Mouse (Mus musculus): ENCODE data around the gene Rslcan18. TPM values are rescaled to one million over a fixed set of nuclear protein-coding genes. Genes with fewer than 3 reads are reported as not detected.
"Not testable (repeated sequence)": the region's sequence is repeated elsewhere in the genome, so short reads cannot be mapped to it uniquely, and the experiment has no call there.

The Rslcan18 gene
- polyA plus RNA-seq (2015; fragmentation: Nextera tagmentation; extraction: Ambion mirVana), result 0.16 and 0.39 TPM in 2 replicates

DNA sequence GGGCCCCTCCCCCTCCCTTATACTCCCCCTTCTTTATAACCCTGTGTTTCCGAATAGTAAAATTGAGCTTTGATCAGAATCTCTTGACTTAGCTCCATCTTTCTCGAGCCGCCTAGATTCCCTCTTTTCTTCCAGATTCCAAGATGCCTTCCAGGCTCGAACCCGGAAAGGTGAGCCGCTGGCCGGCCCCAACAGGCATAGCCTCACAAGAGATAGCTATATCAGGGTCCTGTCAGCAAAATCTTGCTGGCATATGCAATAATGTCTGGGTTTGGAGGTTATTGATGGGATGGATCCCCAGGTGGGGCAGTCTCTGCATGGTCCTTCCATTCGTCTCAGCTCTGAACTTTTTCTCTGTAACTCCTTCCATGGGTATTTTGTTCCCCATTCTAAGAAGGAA lies at the start of gene Rslcan18:
Rslcan18 (minus strand) TSS at position 101 of the 400 bp plus-strand sequence.
- not testable (repeated sequence) for H3K9me3 ChIP-seq; H3K4me3 ChIP-seq; H3K4me1 ChIP-seq; H3K27ac ChIP-seq; ATAC-seq (ENCODE audit: borderline replicate concordance, extremely low read depth, low FRiP score, low TSS enrichment); H3K27me3 ChIP-seq; H3K4me2 ChIP-seq; H3K9ac ChIP-seq; H3K36me3 ChIP-seq
- WGBS, result 86% methylated on average over 8 of the region's 8 CpGs

DNA sequence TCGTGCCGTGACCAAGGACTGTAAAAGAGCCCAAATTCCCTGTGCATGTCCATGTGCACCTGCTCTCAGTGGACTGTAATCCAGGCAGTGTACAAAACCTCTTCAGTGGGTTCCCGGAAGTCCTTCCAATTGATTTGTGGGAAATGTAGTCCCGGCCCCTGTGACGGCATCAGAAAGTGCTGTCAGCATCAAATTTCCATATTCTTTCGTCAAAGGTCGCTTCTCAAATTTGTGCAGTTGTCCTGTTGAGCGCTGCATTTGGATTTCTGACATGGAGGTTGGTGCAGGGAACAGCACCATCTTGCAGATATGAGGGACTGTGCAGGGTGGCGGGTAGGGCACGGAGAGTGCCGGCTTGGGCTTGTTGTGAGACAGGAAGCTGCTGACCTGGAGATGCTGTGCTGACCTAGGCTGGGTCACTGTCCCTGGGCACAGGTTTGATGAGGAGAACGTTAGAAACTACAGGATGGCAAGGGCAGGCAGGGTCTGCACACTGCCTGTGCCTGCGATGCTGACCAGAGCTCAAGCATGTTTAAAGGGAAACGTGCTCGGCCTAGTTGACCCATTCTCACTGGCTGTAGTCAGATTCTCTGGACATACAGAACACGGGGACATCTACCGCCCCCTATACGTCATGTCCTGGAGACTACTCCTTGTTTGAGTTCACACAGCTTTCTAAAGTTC lies 12.1 kb upstream of the Rslcan18 start:
- Histone ChIP-seq H3K9me3 (no peaks in the 10 kb centered on the region), H3K27ac (no peak overlapping the region), H3K4me3 (peak overlapping the region; percentile 65), H3K27me3 (no peaks in the 10 kb centered on the region), H3K36me3 (no peaks in the 10 kb centered on the region), H3K4me1 (peaks cover 4% of the 10 kb centered on the region; the same call in 1 of the 2 replicates), H3K4me2 (peak overlapping the region; percentile 71), H3K9ac (peak overlapping the region; percentile 48)
- peak; percentile 90 for ATAC-seq (ENCODE audit: borderline replicate concordance, extremely low read depth, low FRiP score, low TSS enrichment)
- WGBS, result 1% methylated on average over 18 of the region's 18 CpGs

DNA sequence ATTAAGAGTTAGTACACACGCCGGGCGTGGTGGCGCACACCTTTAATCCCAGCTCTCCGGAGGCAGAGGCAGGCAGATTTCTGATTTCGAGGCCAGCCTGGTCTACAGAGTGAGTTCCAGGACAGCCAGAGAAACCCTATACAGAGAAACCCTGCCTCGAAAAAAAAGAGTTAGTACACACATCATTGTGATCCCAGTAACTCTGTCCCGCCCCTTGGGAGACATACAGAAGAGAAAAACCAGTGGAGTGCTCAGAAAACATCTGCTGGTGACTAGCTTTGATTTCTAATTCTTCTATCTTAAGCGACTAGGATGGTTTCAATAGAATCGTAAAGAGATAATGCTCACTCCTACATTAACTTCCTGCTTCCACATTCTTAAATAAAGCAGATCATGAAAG lies 11.4 kb upstream of the Rslcan18 start:
- H3K4me1 ChIP-seq; H3K36me3 ChIP-seq; H3K9ac ChIP-seq; H3K27me3 ChIP-seq; ATAC-seq (ENCODE audit: borderline replicate concordance, extremely low read depth, low FRiP score, low TSS enrichment); H3K27ac ChIP-seq; H3K4me3 ChIP-seq; H3K9me3 ChIP-seq: not testable (repeated sequence)
- peak overlapping the region; percentile 71 for H3K4me2 ChIP-seq
- WGBS, result 76% methylated on average over 10 of the region's 10 CpGs

DNA sequence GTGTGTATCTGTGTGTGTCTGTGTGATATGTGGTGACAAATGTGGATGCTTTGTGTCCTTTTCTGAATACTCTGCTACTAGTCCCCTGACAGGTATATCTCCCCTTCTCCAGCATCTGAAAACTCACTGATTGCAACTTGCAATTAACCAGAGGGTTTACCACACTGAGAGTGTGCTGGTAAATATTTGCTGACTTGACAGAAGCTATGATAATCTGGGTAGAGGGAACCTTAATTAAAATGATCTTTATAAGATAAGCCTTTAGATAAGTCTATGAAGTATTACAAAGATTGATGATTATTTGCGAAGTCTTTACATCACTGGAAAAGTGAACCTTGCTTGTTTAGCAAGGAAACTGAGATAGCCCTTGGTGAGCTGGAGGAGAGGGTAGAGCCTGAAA lies 8.4 kb upstream of the Rslcan18 start:
- Histone ChIP-seq H3K4me1 (peaks cover 4% of the 10 kb centered on the region; the same call in 1 of the 2 replicates), H3K27me3 (no peaks in the 10 kb centered on the region), H3K9ac (no peak overlapping the region), H3K4me2 (no peak overlapping the region), H3K36me3 (no peaks in the 10 kb centered on the region), H3K27ac (no peak overlapping the region), H3K4me3 (no peak overlapping the region), H3K9me3 (no peaks in the 10 kb centered on the region)
- 80% methylated on average over 1 of the region's 1 CpGs for whole genome bisulfite sequencing
- ATAC-seq (ENCODE audit: borderline replicate concordance, extremely low read depth, low FRiP score, low TSS enrichment), result no peak

DNA sequence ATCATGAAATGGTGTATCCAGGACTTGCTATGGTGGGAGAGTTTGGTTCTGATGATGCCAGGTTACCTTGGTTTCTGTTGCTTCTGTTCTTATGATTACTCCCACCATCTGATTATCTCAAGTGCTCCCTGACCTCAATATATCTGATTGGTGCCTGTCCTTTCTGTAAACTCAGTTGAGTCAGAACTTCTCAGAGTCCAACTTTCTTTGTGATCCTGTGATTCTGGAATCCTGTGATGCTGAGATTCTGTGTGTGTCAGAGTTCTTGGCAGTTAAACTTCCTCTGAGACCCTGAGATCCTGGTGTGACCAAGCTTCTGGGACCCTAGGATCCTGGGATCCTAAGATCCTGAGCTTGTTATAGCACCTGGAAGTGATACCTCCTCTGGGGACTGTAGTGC lies 5.3 kb upstream of the Rslcan18 start, which contains the start of gene Zfp759:
Zfp759 (plus strand) TSS at position 301 of the 400 bp plus-strand sequence.
- H3K4me2 ChIP-seq; H3K27ac ChIP-seq; H3K36me3 ChIP-seq; H3K27me3 ChIP-seq; H3K9ac ChIP-seq; ATAC-seq (ENCODE audit: borderline replicate concordance, extremely low read depth, low FRiP score, low TSS enrichment); H3K4me3 ChIP-seq; H3K9me3 ChIP-seq; H3K4me1 ChIP-seq: not testable (repeated sequence)

GRCm38 (mm10) chr13:67113287-67113686 lies 2.8 kb downstream of the Rslcan18 start:
- Histone ChIP-seq H3K27ac (no peak overlapping the region), H3K9me3 (no peaks in the 10 kb centered on the region), H3K27me3 (no peaks in the 10 kb centered on the region), H3K9ac (no peak overlapping the region), H3K4me2 (no peak overlapping the region), H3K4me3 (no peak overlapping the region), H3K36me3 (no peaks in the 10 kb centered on the region), H3K4me1 (no peaks in the 10 kb centered on the region)
- WGBS, result 81% methylated on average over 2 of the region's 2 CpGs
- no peak for ATAC-seq (ENCODE audit: borderline replicate concordance, extremely low read depth, low FRiP score, low TSS enrichment)

DNA sequence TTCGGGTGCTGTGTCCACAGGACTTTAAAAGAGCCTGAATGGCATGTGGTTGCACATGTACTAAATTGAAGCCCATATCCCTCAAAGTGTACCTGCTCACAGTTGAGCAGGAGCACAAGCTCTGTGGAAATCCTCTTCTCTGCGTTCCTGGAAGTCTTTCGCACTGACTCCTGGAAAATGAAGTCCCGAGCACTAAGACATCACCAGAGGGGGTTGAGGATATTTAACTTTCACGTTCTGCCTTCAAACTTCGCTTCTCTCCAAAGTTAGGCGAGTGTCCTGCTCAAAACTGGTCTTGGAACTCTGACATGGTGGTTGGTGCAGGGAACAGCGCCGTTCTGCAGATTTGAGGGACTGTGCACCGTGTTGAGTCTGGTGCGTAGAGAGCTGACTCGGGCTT lies 4.0 kb downstream of the Rslcan18 start:
- Histone ChIP-seq H3K36me3 (no peaks in the 10 kb centered on the region), H3K4me1 (peaks cover 8% of the 10 kb centered on the region), H3K4me3 (no peak overlapping the region), H3K27me3 (no peaks in the 10 kb centered on the region), H3K4me2 (no peak overlapping the region), H3K9ac (no peak overlapping the region), H3K27ac (no peak overlapping the region), H3K9me3 (no peaks in the 10 kb centered on the region)
- 77% methylated on average over 12 of the region's 12 CpGs for WGBS
- no peak for ATAC-seq (ENCODE audit: borderline replicate concordance, extremely low read depth, low FRiP score, low TSS enrichment)

GRCm38 (mm10) chr13:67108821-67109206 lies 7.2 kb downstream of the Rslcan18 start:
- Histone ChIP-seq H3K9ac (no peak overlapping the region), H3K27ac (no peak overlapping the region)
- WGBS, result 3% methylated on average over 9 of the region's 9 CpGs

DNA sequence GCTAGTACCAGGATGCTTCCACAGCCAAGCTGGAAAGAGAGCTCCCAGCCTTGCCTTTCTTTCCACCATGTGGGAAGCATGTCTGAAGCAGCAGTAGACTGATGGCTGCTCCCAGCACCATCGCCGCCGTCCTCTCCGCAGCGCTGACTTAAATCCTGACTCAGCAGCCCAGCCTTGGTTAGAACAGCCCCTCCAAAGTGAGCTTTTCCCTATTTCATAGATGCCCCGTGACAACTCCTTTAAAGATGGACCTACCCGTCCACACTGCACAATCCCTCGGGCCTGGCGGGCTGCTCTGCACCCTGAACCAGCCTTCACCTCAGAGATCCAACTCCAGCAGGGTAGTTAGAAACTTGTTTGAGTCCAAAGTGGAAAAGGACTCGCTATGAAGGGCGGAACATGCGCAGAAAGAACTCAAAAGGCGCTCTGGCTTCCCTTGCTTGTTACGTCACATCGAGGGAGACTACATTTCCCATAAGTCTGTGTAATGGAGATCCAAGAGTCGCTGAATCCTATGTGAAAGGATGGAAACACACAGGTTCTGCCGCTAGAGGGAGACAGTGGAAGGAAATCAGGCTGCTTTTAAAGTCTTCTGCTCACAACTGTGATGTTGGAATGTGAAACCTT lies 7.8 kb downstream of the Rslcan18 start, which contains the start of gene Gm28557:
Gm28557 (minus strand) TSS at position 411 of the 627 bp plus-strand sequence.
- Histone ChIP-seq H3K27me3 (no peaks in the 10 kb centered on the region), H3K36me3 (peaks cover 9% of the 10 kb centered on the region), H3K9ac (peak within 1 kb of the TSS; percentile 76), H3K27ac (peak within 1 kb of the TSS; percentile 92), H3K4me1 (peaks cover 8% of the 10 kb centered on the region), H3K4me2 (peak within 1 kb of the TSS; percentile 77), H3K4me3 (peak within 1 kb of the TSS; percentile 70), H3K9me3 (no peaks in the 10 kb centered on the region)
- peak; percentile 98 for ATAC-seq (ENCODE audit: borderline replicate concordance, extremely low read depth, low FRiP score, low TSS enrichment)
- 0% methylated on average over 17 of the region's 17 CpGs for WGBS

More at GRCm38 (mm10) chr13:67108821-67109206, 7.2 kb downstream of the Rslcan18 start:
- Histone ChIP-seq H3K27me3 (no peaks in the 10 kb centered on the region), H3K9me3 (no peaks in the 10 kb centered on the region), H3K4me1 (peaks cover 8% of the 10 kb centered on the region), H3K4me2 (peak overlapping the region; percentile 77), H3K4me3 (peak overlapping the region; percentile 70), H3K36me3 (peaks cover 9% of the 10 kb centered on the region)
- peak; percentile 59; the same call in 1 of the 2 replicates for ATAC-seq (ENCODE audit: borderline replicate concordance, extremely low read depth, low FRiP score, low TSS enrichment)

- H3K9me3 ChIP-seq, result no peaks in the 10 kb centered on the region
- no peak for ATAC-seq (ENCODE audit: borderline replicate concordance, extremely low read depth, low FRiP score, low TSS enrichment)
- H3K36me3 ChIP-seq, result peaks cover 9% of the 10 kb centered on the region
- H3K9ac ChIP-seq, result peak overlapping the region; percentile 76
- H3K4me3 ChIP-seq, result peak overlapping the region; percentile 70
- peaks cover 8% of the 10 kb centered on the region for H3K4me1 ChIP-seq
- WGBS, result 45% methylated on average over 9 of the region's 9 CpGs
- H3K4me2 ChIP-seq, result peak overlapping the region; percentile 77
- peak overlapping the region; percentile 92 for H3K27ac ChIP-seq
- H3K27me3 ChIP-seq, result no peaks in the 10 kb centered on the region
Observed at GRCm38 (mm10) chr13:67107681-67108080, 8.4 kb downstream of the Rslcan18 start.

DNA sequence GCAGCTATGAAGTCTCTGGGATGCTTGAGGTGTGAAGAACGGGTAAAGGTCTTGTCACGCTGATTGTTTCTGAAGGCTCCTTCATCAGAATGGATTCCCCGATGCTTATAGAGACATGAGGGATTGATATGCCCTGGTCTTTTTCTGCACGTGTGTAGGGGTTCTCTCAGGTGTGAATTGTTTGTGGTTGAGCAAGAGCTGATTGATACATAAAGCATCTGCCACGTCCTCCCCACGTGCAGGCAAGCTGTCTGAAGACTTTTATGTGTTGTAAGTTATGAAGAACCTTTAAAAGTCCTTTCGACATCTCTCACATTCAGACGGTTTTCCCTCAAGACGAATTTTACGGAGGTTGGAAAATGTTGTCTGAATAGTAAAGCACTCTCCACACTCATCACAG lies 18.2 kb downstream of the Rslcan18 start, which contains the start of gene Zfp708:
Zfp708 (minus strand) TSS at position 101 of the 400 bp plus-strand sequence.
- no peak for ATAC-seq (ENCODE audit: borderline replicate concordance, extremely low read depth, low FRiP score, low TSS enrichment)
- Histone ChIP-seq H3K4me2 (no peak within 1 kb of the TSS), H3K4me1 (no peaks in the 10 kb centered on the region), H3K27ac (no peak within 1 kb of the TSS), H3K4me3 (no peak within 1 kb of the TSS), H3K9ac (no peak within 1 kb of the TSS), H3K27me3 (no peaks in the 10 kb centered on the region), H3K36me3 (no peaks in the 10 kb centered on the region; the same call in 1 of the 2 replicates), H3K9me3 (no peaks in the 10 kb centered on the region)
- 84% methylated on average over 10 of the region's 10 CpGs for WGBS

- no peaks in the 10 kb centered on the region for H3K27me3 ChIP-seq
- H3K36me3 ChIP-seq, result no peaks in the 10 kb centered on the region
- no peaks in the 10 kb centered on the region for H3K9me3 ChIP-seq
- no peak overlapping the region for H3K27ac ChIP-seq
- no peak overlapping the region for H3K9ac ChIP-seq
- no peaks in the 10 kb centered on the region for H3K4me1 ChIP-seq
- WGBS, result 59% methylated on average over 1 of the region's 1 CpGs
- no peak overlapping the region for H3K4me3 ChIP-seq
- ATAC-seq (ENCODE audit: borderline replicate concordance, extremely low read depth, low FRiP score, low TSS enrichment), result no peak
- H3K4me2 ChIP-seq, result no peak overlapping the region
Observed at GRCm38 (mm10) chr13:67090154-67090553, 25.9 kb downstream of the Rslcan18 start.
